Mouse (Mus musculus) megakaryocyte-erythroid progenitor cell, adult 5-6 weeks (primary cell): ENCODE measurements around the gene Mtpn. TPM values are rescaled to one million over a fixed set of nuclear protein-coding genes. Genes with fewer than 3 reads are reported as not detected.
A peak's percentile ranks its signal among the peaks of the same experiment; 100 is the strongest.

Source experiments
- ATAC-seq: replicated peaks from 2 replicates; pipeline ENCODE4 v1.8.0; 2016; ENCODE audit warnings: mild to moderate bottlenecking, inconsistent platforms; ENCODE audit not compliant: severe bottlenecking, poor library complexity, low FRiP score, low TSS enrichment
- total RNA-seq, 2 experiments: library from RNA; stranded (forward) in 1 of 2; stranded (reverse) in 1 of 2; fragments of 200-1000, 215-1000 nt in 1 of 2; fragments of >200 nt in 1 of 2; fragmentation: Nextera tagmentation in 1 of 2; gene quantifications; 2 replicates each; pipeline ENCODE4 v1.2.3; 2014 to 2017

Gene Mtpn
- 67.6 and 81.6 TPM in 2 replicates for total RNA-seq (2014; fragmentation: Nextera tagmentation)
- total RNA-seq (2017) = 102 and 115 TPM in 2 replicates

DNA sequence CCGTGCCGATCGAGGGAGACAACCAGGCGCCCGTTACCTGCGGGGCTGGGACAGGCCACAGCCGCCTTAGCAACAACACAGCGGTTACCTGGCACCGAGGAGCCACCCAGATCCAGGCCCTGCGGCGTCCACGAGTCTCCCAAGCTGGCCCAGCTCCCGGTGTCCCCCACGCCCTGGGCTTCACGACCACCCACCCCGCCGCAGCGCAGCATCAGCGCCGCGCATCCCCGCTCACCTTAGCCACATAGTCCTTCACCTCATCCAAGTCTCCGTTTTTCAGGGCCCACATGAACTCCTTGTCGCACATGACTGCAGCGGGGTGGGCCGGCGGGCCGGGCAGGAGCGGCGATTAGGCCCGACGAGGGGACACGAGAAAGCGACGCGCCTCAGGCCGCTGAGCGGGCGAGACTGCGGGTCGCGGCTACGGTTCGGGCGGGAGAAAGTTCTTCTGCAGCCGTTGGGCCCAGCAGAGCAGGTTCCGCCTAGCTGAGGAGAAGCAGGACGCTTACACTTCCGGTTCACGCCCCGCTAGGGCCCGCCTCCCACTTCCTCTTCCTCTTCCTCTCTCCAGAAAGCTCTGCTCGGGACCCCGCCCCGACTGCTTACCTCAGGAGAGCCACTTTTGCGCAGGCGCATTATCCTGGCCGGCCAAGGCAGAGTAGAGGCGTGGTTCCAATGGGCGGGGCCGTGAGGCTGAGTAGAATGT, at the start of gene Mtpn:
Gene Mtpn (minus strand): TSS at position 585 of the 706 bp plus-strand sequence.
- peak; percentile 99 for ATAC-seq

GRCm38 (mm10) chr6:35568731-35569130, 29.0 kb upstream of the Mtpn start:
- ATAC-seq = no peak

DNA sequence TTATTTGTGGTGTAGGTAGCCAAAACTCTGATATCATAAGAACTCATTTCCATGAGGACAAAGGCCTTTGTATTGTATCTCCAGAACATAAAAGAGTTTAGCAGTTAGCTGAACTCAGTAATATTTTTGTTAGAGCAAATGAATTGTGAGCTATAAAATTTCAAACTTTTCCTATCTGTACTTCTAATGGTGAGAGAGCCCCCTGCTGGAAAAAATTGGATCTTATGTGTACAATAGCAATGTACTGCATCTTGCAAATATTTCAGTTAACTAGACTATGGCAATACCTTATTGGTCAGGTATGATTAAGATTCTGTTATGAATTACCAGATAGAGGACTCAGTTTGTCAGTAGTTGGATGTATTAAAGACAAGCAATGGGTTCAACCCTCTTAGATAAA, 28.1 kb upstream of the Mtpn start:
- ATAC-seq = no peak

DNA sequence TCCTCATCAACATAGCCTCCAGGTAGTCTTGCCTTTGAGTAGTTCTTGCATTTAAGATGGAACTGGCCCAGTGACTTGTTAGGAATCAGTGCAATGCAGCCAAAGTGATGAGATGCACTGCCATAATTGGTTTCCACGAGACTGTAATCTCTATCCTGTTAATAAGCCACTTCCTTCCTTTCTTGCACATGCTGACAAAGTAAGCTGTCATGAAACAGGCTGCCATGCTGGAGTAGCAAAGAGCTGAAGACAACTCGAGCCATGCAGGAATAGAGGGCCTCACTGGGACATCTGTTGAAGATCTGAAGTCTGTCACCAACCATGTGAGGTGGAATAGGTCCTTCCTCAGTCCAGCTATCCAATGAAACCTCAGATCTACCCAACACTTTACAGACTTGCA, 20.3 kb upstream of the Mtpn start:
- ATAC-seq = no peak

DNA sequence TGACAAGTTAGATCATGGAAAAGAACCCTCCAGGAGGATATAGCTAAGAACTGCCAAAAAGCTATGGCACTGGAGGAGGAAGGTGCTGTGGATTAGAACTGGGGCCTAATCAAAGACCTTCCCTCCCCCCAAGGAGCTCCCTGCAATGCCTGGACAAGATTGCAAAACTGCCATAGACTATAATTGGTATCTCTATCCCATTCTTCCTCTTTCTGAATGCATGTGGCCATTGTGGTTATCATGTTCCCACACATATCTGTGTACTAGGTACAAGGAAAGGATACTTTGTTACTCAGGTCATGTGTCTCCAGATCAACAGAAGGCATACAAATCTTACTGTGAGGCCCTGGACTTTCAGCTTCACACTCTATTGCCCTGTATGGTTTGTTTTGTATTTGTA, 4.7 kb upstream of the Mtpn start:
- no peak for ATAC-seq

DNA sequence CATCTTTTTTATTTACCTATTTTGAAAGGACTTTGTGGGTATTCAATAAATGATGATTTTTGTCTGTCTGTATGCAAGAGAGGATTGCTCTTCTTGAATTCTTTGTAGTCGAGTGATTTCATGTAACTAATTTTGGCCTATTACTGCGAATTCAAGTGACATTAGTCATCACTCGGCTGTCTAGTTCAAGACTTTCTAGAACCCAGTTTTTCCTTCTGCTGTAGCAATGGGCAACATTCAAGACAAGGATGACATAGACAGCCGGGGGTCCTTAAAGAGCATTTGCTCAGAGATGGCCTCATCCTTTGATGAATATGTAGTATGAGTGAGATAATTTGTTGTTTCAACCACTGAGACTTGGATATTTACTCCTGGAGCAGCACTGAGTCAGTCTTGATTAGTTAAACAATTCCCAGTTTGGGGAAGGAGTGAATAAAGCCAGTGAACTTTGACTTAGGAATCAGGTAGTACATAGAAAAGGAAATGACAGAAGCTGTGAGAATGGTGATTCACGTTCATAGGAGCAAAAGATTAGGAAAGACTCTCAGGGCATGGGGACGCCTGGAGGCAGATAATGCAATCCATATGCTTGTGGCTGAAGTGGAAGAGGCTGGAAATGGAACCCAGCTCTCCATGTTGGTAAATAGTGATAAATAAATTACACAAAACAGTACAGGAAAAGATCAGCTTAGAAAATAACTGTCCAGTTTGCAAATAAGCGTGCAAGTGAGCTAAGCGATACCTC, 3.1 kb upstream of the Mtpn start:
- ATAC-seq = no peak

- no peak for ATAC-seq
Observed at GRCm38 (mm10) chr6:35540377-35540776, 689 bp upstream of the Mtpn start.

GRCm38 (mm10) chr6:35538757-35539303, 858 bp downstream of the Mtpn start:
- peak; percentile 19; the same call in 1 of the 2 replicates for ATAC-seq

GRCm38 (mm10) chr6:35536021-35536420, 3.7 kb downstream of the Mtpn start:
- ATAC-seq = no peak

DNA sequence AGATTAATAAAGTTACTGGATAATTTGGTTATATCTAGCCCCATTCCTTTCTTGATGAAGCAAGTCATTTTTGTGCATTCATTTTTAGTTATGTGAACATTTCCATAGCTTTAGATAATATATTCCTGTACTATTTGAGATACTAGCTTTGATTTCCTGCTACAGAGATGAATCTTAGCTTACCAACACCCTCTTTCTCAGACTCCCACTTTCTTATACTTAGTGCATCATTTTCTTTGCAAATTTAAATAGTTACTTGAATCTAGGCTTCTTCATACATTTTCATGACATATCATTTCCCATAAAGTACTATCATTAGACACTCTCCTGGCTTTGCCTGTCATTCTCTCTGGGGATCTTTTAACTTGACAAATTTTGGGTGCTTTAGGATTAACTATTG, 26.3 kb downstream of the Mtpn start:
- no peak for ATAC-seq

DNA sequence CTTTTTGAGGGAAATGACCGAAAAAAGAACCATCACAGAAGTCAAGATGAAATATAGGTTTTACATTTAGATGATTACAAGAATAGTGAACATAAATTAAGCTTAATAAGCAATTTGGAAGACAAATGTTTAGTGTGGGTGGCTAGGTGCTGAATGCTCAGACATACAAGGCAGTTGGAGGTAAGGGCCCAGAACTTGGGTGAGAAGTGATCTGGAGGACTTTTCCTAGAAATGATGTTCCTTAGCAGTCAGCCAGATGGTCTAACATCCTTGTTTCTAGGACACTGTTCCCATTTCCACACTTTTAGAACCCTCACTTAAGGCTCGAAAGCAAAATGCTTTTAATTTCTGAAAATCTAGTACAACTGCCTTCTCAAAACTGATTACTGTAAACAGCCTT, 34.9 kb downstream of the Mtpn start:
- ATAC-seq = no peak

GRCm38 (mm10) chr6:35502904-35503303, 36.8 kb downstream of the Mtpn start:
- no peak for ATAC-seq

DNA sequence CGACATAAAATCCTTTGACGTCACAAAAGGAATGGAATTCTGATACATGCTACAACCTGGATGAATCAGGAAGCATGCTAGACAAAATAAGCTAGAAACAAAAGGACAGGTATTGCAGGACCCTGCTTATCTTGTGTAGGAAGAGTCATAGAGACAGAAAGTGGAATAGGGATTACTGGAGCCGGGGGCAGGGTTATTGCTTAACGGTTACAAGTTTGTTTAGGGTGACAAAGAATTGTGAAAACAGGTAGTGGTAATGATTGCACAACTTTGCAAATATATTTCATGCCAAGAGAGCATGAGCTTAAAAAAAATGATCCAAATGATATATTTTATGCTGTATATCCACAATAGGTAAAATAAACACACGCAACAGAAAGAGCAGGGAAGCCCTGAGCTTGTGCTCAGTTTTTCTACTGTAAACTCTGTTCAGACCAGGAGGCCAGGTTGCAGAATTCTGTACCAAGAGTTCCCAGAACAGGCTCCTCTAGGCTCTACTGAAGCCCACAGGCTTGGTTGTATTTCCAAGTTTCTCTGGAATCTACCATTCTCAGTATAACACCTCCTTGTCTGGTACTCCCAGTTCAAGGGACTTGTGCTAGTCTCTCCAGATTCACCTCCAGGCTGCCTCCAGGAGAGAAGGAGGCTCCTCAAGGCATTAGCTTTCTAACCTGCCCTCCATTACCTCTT, 39.6 kb downstream of the Mtpn start:
- no peak for ATAC-seq

GRCm38 (mm10) chr6:35497406-35497805, 42.3 kb downstream of the Mtpn start:
- no peak for ATAC-seq

- ATAC-seq = no peak
Observed at GRCm38 (mm10) chr6:35493851-35494250, 45.8 kb downstream of the Mtpn start.

DNA sequence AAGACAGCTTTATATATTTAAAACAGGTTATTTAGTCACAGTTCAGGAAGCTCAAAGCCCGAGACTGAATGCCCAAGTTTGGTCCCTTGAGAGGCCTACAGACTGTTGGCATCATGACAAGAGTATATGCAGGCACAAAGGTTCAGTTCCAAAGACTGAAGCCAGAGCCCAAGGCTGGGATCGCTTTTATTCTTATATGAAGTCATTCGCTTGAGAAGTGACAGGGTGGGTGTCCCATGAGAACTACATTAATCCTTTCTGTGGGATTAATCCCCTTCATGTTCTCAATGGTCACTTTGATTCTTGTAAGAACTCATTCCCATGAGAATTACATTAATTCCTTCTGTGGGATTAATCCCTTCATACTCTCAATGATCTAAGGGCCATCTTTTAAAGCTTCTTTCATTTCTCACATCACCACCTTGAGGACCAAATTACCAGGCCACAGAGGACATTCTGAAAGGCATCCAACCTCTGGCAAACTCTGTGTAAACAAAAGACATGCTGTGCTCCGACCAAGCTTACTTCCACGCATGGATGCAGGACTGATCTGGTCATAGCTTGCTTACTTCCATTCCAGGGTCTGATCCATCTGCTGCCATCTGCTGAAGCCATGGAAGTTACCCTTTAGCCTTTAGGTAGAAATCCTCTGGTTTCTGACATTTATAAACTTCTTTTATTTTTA, 59.9 kb downstream of the Mtpn start:
- no peak for ATAC-seq

DNA sequence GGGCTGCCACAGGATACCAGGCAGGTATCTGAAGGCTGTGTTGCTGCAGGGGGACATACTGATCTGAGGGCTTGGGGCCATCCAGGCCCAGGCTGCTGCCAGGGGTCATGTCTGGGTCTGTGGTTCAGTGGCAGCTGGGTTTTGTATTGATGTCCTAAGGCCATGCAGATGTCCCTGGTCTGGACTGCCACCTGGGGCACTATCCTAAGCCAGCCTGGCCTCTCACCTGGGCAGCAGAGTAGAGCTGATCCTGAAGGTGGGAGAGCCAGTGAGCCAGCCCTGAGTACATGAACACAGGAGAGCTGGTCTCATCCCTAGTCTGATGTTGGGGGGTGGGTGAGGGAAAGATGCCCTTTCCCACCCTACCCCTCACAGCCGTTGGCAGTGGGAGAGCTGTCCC, 62.9 kb downstream of the Mtpn start:
- no peak for ATAC-seq

GRCm38 (mm10) chr6:35463450-35464395, 76.0 kb downstream of the Mtpn start:
- no peak for ATAC-seq

GRCm38 (mm10) chr6:35462484-35462883, 77.2 kb downstream of the Mtpn start:
- ATAC-seq = no peak
